Mouse (Mus musculus): Measurements from ENCODE around the gene 2210408I21Rik.

The 2210408I21Rik gene

GRCm38 (mm10) chr13:77514046-77514445, 378.7 kb downstream of the 2210408I21Rik start:
- no peak for DNase-seq

- DNase-seq: no peak
These were observed 393.8 kb downstream of the 2210408I21Rik start for GRCm38 (mm10) chr13:77528960-77529699.

GRCm38 (mm10) chr13:77529760-77530159, 394.4 kb downstream of the 2210408I21Rik start:
- no peak for DNase-seq

GRCm38 (mm10) chr13:77537466-77537865, 402.1 kb downstream of the 2210408I21Rik start:
- DNase-seq: no peak

GRCm38 (mm10) chr13:77547486-77548385, 412.4 kb downstream of the 2210408I21Rik start:
- no peak for DNase-seq

GRCm38 (mm10) chr13:77548386-77548695, 413.0 kb downstream of the 2210408I21Rik start:
- no peak for DNase-seq

- DNase-seq: no peak
These were observed 413.4 kb downstream of the 2210408I21Rik start for GRCm38 (mm10) chr13:77548750-77549149.

GRCm38 (mm10) chr13:77594011-77594410, 458.7 kb downstream of the 2210408I21Rik start:
- no peak for DNase-seq

GRCm38 (mm10) chr13:77615346-77615745, 480.0 kb downstream of the 2210408I21Rik start:
- DNase-seq: no peak
